34 mouse cellular contexts compared by ENCODE assay signal in genomic region chr14:54311763-54312162, GRCm38 (mm10). TPM values are rescaled to one million over a fixed set of nuclear protein-coding genes. Genes with fewer than 3 reads are reported as not detected.
DNase-seq lines count a peak whose midpoint lies in the region; ATAC-seq and TF ChIP-seq lines count a peak whose summit lies in the region.
"Had no signal": no experiment of that assay in that cellular context is flagged by ENCODE, and none has a peak within 500 bp of the region (broad histone marks: within the 10 kb centered on the region; RNA-seq: fewer than 3 reads in every experiment).

No protein-coding gene starts in this region.

- TF ChIP-seq CTCF in kidney, adult 2 months (conservative IDR thresholded peaks at IDR 0.05; ENCODE audit: insufficient read depth, insufficient read length, low read depth, low read length) = no peak
- TF ChIP-seq CTCF in left cerebral cortex, adult 2 months (IDR thresholded peaks at IDR 0.05) = no peak

- H3K9me3 ChIP-seq in embryonic facial prominence, embryonic 14.5 days (ENCODE audit: control insufficient read depth, low read length) = no peaks in the 10 kb centered on the region
- H3K9me3 ChIP-seq in embryonic facial prominence, embryonic 10.5 days = no peaks in the 10 kb centered on the region
- H3K9me3 ChIP-seq in kidney, embryonic 16.5 days (ENCODE audit: low read length) = no peaks in the 10 kb centered on the region
- no peaks in the 10 kb centered on the region for H3K9me3 ChIP-seq in midbrain, embryonic 16.5 days (replicated peaks; ENCODE audit: control insufficient read depth, low read length, poor library complexity, severe bottlenecking)
- no peaks in the 10 kb centered on the region for H3K9me3 ChIP-seq in midbrain, embryonic 15.5 days
- H3K9me3 ChIP-seq: G1E; heart, embryonic 13.5 days; liver, embryonic 13.5 days had no signal

- H3K4me3 ChIP-seq in embryonic facial prominence, embryonic 14.5 days (ENCODE audit: low read depth, low read length) = no peak overlapping the region
- no peak overlapping the region for H3K4me3 ChIP-seq in embryonic facial prominence, embryonic 10.5 days
- H3K4me3 ChIP-seq in kidney, embryonic 16.5 days (ENCODE audit: low read length) = no peak overlapping the region
- H3K4me3 ChIP-seq in kidney, adult 2 months (ENCODE audit: insufficient read depth, low read depth, low read length) = no peak overlapping the region
- no peak overlapping the region for H3K4me3 ChIP-seq in midbrain, embryonic 16.5 days (ENCODE audit: low read depth, low read length)
- no peak overlapping the region for H3K4me3 ChIP-seq in midbrain, embryonic 15.5 days
- no peak overlapping the region for H3K4me3 ChIP-seq in left cerebral cortex, adult 2 months
- H3K4me3 ChIP-seq: heart, embryonic 13.5 days; liver, embryonic 13.5 days had no signal

- ATAC-seq in embryonic facial prominence, embryonic 14.5 days (ENCODE audit: low read depth) = no peak
- peak; percentile 71 for ATAC-seq in kidney, embryonic 16.5 days (ENCODE audit: low FRiP score, low TSS enrichment)
- 0 out of 2 replicates have a peak, but pooled peaks have one; percentile 28 for ATAC-seq in midbrain, embryonic 16.5 days
- no peak; the same call in 1 of the 2 replicates for ATAC-seq in midbrain, embryonic 15.5 days (replicated peaks)
- ATAC-seq: forebrain, postnatal 0 days; Patski had no signal

- no peaks in the 10 kb centered on the region for H3K27me3 ChIP-seq in embryonic facial prominence, embryonic 14.5 days (replicated peaks; ENCODE audit: control insufficient read depth, insufficient read depth, low read length)
- no peaks in the 10 kb centered on the region for H3K27me3 ChIP-seq in embryonic facial prominence, embryonic 10.5 days (replicated peaks; ENCODE audit: low read depth, poor library complexity, severe bottlenecking)
- no peaks in the 10 kb centered on the region for H3K27me3 ChIP-seq in kidney, embryonic 16.5 days (ENCODE audit: insufficient read depth, low read length)
- H3K27me3 ChIP-seq in kidney, adult 2 months (replicated peaks; ENCODE audit: control insufficient read depth, insufficient read depth, low read length) = no peaks in the 10 kb centered on the region
- no peaks in the 10 kb centered on the region for H3K27me3 ChIP-seq in midbrain, embryonic 16.5 days (ENCODE audit: control insufficient read depth, insufficient read depth, low read depth, low read length)
- no peaks in the 10 kb centered on the region for H3K27me3 ChIP-seq in midbrain, embryonic 15.5 days (replicated peaks)
- H3K27me3 ChIP-seq: liver, embryonic 13.5 days had no signal

- peak; percentile 26 for DNase-seq in embryonic facial prominence, embryonic 14.5 days (ENCODE audit: low spot score)
- no peak for DNase-seq in embryonic facial prominence, embryonic 10.5 days (ENCODE audit: low spot score)
- no peak for DNase-seq in kidney, adult 2 months
- peak; percentile 8 for DNase-seq in brain, adult 2 months (ENCODE audit: low read depth, low spot score)
- DNase-seq in left cerebral cortex, adult 2 months (ENCODE audit: extremely low spot score in 1 of 2, low spot score in 2 of 2) = no peak
- DNase-seq: B cell, adult 2 months; cerebellum, adult 2 months; cerebellum, postnatal 25 days; forebrain, postnatal 0 days; gastrocnemius, postnatal 14 days; heart, adult 18-20 months; heart, postnatal 14 days; layer of hippocampus, adult 9-11 months; liver, embryonic 13.5 days; lung, adult 2 months; lung, postnatal 14 days; right cerebral cortex, postnatal 25 days; spleen, adult 18-20 months; thymus, postnatal 14 days had no signal

- no peak overlapping the region for H3K27ac ChIP-seq in embryonic facial prominence, embryonic 14.5 days (replicated peaks; ENCODE audit: low read depth, low read length)
- no peak overlapping the region for H3K27ac ChIP-seq in embryonic facial prominence, embryonic 10.5 days (replicated peaks)
- H3K27ac ChIP-seq in kidney, embryonic 16.5 days (ENCODE audit: low read length) = no peak overlapping the region; the same call in 1 of the 2 replicates
- no peak overlapping the region for H3K27ac ChIP-seq in kidney, adult 2 months (ENCODE audit: insufficient read depth, low read depth, low read length)
- H3K27ac ChIP-seq in midbrain, embryonic 16.5 days (ENCODE audit: low read length) = no peak overlapping the region
- H3K27ac ChIP-seq in midbrain, embryonic 15.5 days = no peak overlapping the region
- H3K27ac ChIP-seq in left cerebral cortex, adult 2 months = no peak overlapping the region
- H3K27ac ChIP-seq: heart, embryonic 13.5 days; liver, embryonic 13.5 days had no signal

- H3K9ac ChIP-seq in embryonic facial prominence, embryonic 14.5 days (ENCODE audit: low read depth, low read length) = no peak overlapping the region
- no peak overlapping the region for H3K9ac ChIP-seq in kidney, embryonic 16.5 days (replicated peaks; ENCODE audit: low read length)
- no peak overlapping the region for H3K9ac ChIP-seq in midbrain, embryonic 16.5 days (ENCODE audit: low read depth, low read length)
- no peak overlapping the region for H3K9ac ChIP-seq in midbrain, embryonic 15.5 days
- H3K9ac ChIP-seq: forebrain, postnatal 0 days; heart, embryonic 13.5 days; liver, embryonic 13.5 days had no signal

- H3K36me3 ChIP-seq in embryonic facial prominence, embryonic 14.5 days (ENCODE audit: control insufficient read depth, insufficient read depth, low read length) = no peaks in the 10 kb centered on the region
- no peaks in the 10 kb centered on the region for H3K36me3 ChIP-seq in embryonic facial prominence, embryonic 10.5 days (replicated peaks)
- H3K36me3 ChIP-seq in kidney, embryonic 16.5 days (ENCODE audit: insufficient read depth, low read length) = no peaks in the 10 kb centered on the region
- no peaks in the 10 kb centered on the region for H3K36me3 ChIP-seq in kidney, adult 2 months (ENCODE audit: control insufficient read depth, insufficient read depth, low read length)
- H3K36me3 ChIP-seq in midbrain, embryonic 16.5 days (ENCODE audit: control insufficient read depth, insufficient read depth, low read length) = no peaks in the 10 kb centered on the region
- H3K36me3 ChIP-seq in midbrain, embryonic 15.5 days (replicated peaks) = no peaks in the 10 kb centered on the region
- H3K36me3 ChIP-seq: G1E; heart, embryonic 13.5 days; liver, embryonic 13.5 days had no signal

- intact Hi-C loops in left cerebral cortex, adult 2 months (cut with DNase I) = no loop called here

- TF ChIP-seq POLR2A in kidney, adult 2 months (IDR thresholded peaks at IDR 0.05; ENCODE audit: low read depth, low read length) = no peak

- no peak overlapping the region for H3K4me2 ChIP-seq in embryonic facial prominence, embryonic 14.5 days (ENCODE audit: low read depth, low read length)
- no peak overlapping the region for H3K4me2 ChIP-seq in kidney, embryonic 16.5 days (replicated peaks; ENCODE audit: low read depth, low read length)
- H3K4me2 ChIP-seq in midbrain, embryonic 16.5 days (ENCODE audit: low read length) = no peak overlapping the region
- no peak overlapping the region for H3K4me2 ChIP-seq in midbrain, embryonic 15.5 days
- H3K4me2 ChIP-seq: heart, embryonic 13.5 days; liver, embryonic 13.5 days had no signal

- no peaks in the 10 kb centered on the region for H3K4me1 ChIP-seq in embryonic facial prominence, embryonic 14.5 days (ENCODE audit: control insufficient read depth, insufficient read depth, low read length)
- H3K4me1 ChIP-seq in embryonic facial prominence, embryonic 10.5 days = no peaks in the 10 kb centered on the region
- H3K4me1 ChIP-seq in kidney, embryonic 16.5 days (ENCODE audit: insufficient read depth, low read length) = no peaks in the 10 kb centered on the region
- H3K4me1 ChIP-seq in kidney, adult 2 months (ENCODE audit: control insufficient read depth, insufficient read depth, low read length) = no peaks in the 10 kb centered on the region
- H3K4me1 ChIP-seq in midbrain, embryonic 16.5 days (ENCODE audit: control insufficient read depth, insufficient read depth, low read length) = peaks cover 2% of the 10 kb centered on the region; the same call in 1 of the 2 replicates
- no peaks in the 10 kb centered on the region for H3K4me1 ChIP-seq in midbrain, embryonic 15.5 days
- H3K4me1 ChIP-seq: heart, embryonic 13.5 days; liver, embryonic 13.5 days had no signal

- 17% methylated on average over 3 of the region's 3 CpGs for WGBS in embryonic facial prominence, embryonic 14.5 days
- WGBS in embryonic facial prominence, embryonic 10.5 days = 25% methylated on average over 3 of the region's 3 CpGs
- WGBS in kidney, embryonic 16.5 days = 15% methylated on average over 3 of the region's 3 CpGs
- WGBS in kidney, adult 2 months = 22% methylated on average over 3 of the region's 3 CpGs
- 22% methylated on average over 3 of the region's 3 CpGs for WGBS in midbrain, embryonic 16.5 days
- WGBS in midbrain, embryonic 15.5 days = 19% methylated on average over 3 of the region's 3 CpGs

RNA-seq across cellular contexts. Expression of gene Olfr49, which starts 27.0 kb away (rescaled TPM):
- polyA plus RNA-seq in embryonic facial prominence, embryonic 14.5 days (2014; fragmentation: Nextera tagmentation; extraction: Ambion mirVana) = 0.04 TPM in 1 of 2 replicates, not detected in the other
- not detected in 2 replicates for polyA plus RNA-seq in embryonic facial prominence, embryonic 10.5 days (2016; fragmentation: Nextera tagmentation; extraction: Ambion mirVana)
- not detected in 2 replicates for polyA plus RNA-seq in kidney, embryonic 16.5 days (2015; fragmentation: Nextera tagmentation; extraction: Ambion mirVana)
- polyA plus RNA-seq in kidney, adult 2 months (2012; rRNA removed) = not detected in 2 replicates
- not detected in 2 replicates for polyA plus RNA-seq in midbrain, embryonic 16.5 days (2015; fragmentation: Nextera tagmentation; extraction: Ambion mirVana)
- polyA plus RNA-seq in midbrain, embryonic 15.5 days (2015; fragmentation: Nextera tagmentation; extraction: Ambion mirVana) = not detected in 2 replicates
- not detected for total RNA-seq in left cerebral cortex, adult 2 months (2021)
- total RNA-seq: CH12.LX; forebrain, postnatal 0 days; gastrocnemius, postnatal 14 days; heart, adult 18-20 months; heart, postnatal 14 days; left cerebral cortex, adult 18-20 months; left cerebral cortex, postnatal 36 days; megakaryocyte progenitor cell, adult 5-6 weeks; monocyte, adult 5-6 weeks; neutrophil, adult 5-6 weeks had no signal
- polyA plus RNA-seq: cerebellum, adult 2 months; forebrain, postnatal 0 days; G1E; heart, embryonic 13.5 days; hindbrain, embryonic 11.5 days; large intestine, adult 2 months; limb, embryonic 14.5 days; liver, embryonic 13.5 days; lung, adult 2 months had no signal

RNA-seq across cellular contexts. Expression of gene Oxa1l, which starts 48.9 kb away (rescaled TPM):
- polyA plus RNA-seq in embryonic facial prominence, embryonic 14.5 days (2014; fragmentation: Nextera tagmentation; extraction: Ambion mirVana) = 47.0 and 48.6 TPM in 2 replicates
- 49.1 and 51.5 TPM in 2 replicates for polyA plus RNA-seq in embryonic facial prominence, embryonic 10.5 days (2016; fragmentation: Nextera tagmentation; extraction: Ambion mirVana)
- polyA plus RNA-seq in kidney, embryonic 16.5 days (2015; fragmentation: Nextera tagmentation; extraction: Ambion mirVana) = 60.2 and 63.7 TPM in 2 replicates
- polyA plus RNA-seq in kidney, adult 2 months (2012; rRNA removed) = 153 and 182 TPM in 2 replicates
- 51.8 and 53.1 TPM in 2 replicates for polyA plus RNA-seq in midbrain, embryonic 16.5 days (2015; fragmentation: Nextera tagmentation; extraction: Ambion mirVana)
- 52.8 and 54.8 TPM in 2 replicates for polyA plus RNA-seq in midbrain, embryonic 15.5 days (2015; fragmentation: Nextera tagmentation; extraction: Ambion mirVana)
- 10 to 100 TPM; 49.1 to 51.1 TPM for total RNA-seq in left cerebral cortex, adult 2 months (2021)

RNA-seq across cellular contexts. Expression of gene Abhd4, which starts 57.8 kb away (rescaled TPM):
- polyA plus RNA-seq in embryonic facial prominence, embryonic 14.5 days (2014; fragmentation: Nextera tagmentation; extraction: Ambion mirVana) = 59.0 and 63.5 TPM in 2 replicates
- polyA plus RNA-seq in embryonic facial prominence, embryonic 10.5 days (2016; fragmentation: Nextera tagmentation; extraction: Ambion mirVana) = 37.3 and 39.9 TPM in 2 replicates
- 80.3 and 86.2 TPM in 2 replicates for polyA plus RNA-seq in kidney, embryonic 16.5 days (2015; fragmentation: Nextera tagmentation; extraction: Ambion mirVana)
- 74.5 and 75.8 TPM in 2 replicates for polyA plus RNA-seq in kidney, adult 2 months (2012; rRNA removed)
- 45.0 and 58.8 TPM in 2 replicates for polyA plus RNA-seq in midbrain, embryonic 16.5 days (2015; fragmentation: Nextera tagmentation; extraction: Ambion mirVana)
- 45.9 and 53.2 TPM in 2 replicates for polyA plus RNA-seq in midbrain, embryonic 15.5 days (2015; fragmentation: Nextera tagmentation; extraction: Ambion mirVana)
- 10 to 100 TPM; 46.7 to 49.3 TPM for total RNA-seq in left cerebral cortex, adult 2 months (2021)

RNA-seq across cellular contexts. Expression of gene Dad1, which starts 57.9 kb away (rescaled TPM):
- 400 and 436 TPM in 2 replicates for polyA plus RNA-seq in embryonic facial prominence, embryonic 14.5 days (2014; fragmentation: Nextera tagmentation; extraction: Ambion mirVana)
- polyA plus RNA-seq in embryonic facial prominence, embryonic 10.5 days (2016; fragmentation: Nextera tagmentation; extraction: Ambion mirVana) = 229 and 238 TPM in 2 replicates
- polyA plus RNA-seq in kidney, embryonic 16.5 days (2015; fragmentation: Nextera tagmentation; extraction: Ambion mirVana) = 422 and 474 TPM in 2 replicates
- polyA plus RNA-seq in kidney, adult 2 months (2012; rRNA removed) = 773 and 775 TPM in 2 replicates
- 325 and 344 TPM in 2 replicates for polyA plus RNA-seq in midbrain, embryonic 16.5 days (2015; fragmentation: Nextera tagmentation; extraction: Ambion mirVana)
- polyA plus RNA-seq in midbrain, embryonic 15.5 days (2015; fragmentation: Nextera tagmentation; extraction: Ambion mirVana) = 329 and 335 TPM in 2 replicates
- 100 to 1,000 TPM; 106 to 115 TPM for total RNA-seq in left cerebral cortex, adult 2 months (2021)

Comparison
In these comparisons a context has a peak if more than half of its experiments do, and no peak if none do; other contexts are left out.
1. ATAC-seq: peak in kidney, embryonic 16.5 days (single experiment) and midbrain, embryonic 16.5 days (single experiment); none in embryonic facial prominence, embryonic 14.5 days (single experiment) and midbrain, embryonic 15.5 days (single experiment).
2. DNase-seq: peak in embryonic facial prominence, embryonic 14.5 days (single experiment) and brain, adult 2 months (single experiment); none in embryonic facial prominence, embryonic 10.5 days (single experiment), kidney, adult 2 months (single experiment) and left cerebral cortex, adult 2 months (0 of 2).